Mouse (Mus musculus): ENCODE data around the gene Aig1. TPM values are rescaled to one million over a fixed set of nuclear protein-coding genes. Genes with fewer than 3 reads are reported as not detected.
A peak's percentile ranks its signal among the peaks of the same experiment; 100 is the strongest.

The Aig1 gene
- polyA plus RNA-seq, 1 experiment = 130 TPM

GRCm38 (mm10) chr10:13770720-13771119 is 98.1 kb downstream of the Aig1 start:
- Histone ChIP-seq H3K27me3 (ENCODE audit: control insufficient read depth, insufficient read depth, low read length) (no peaks in the 10 kb centered on the region; the same call in 1 of the 2 replicates), H3K4me3 (replicated peaks; ENCODE audit: insufficient read depth, low read depth, low read length) (no peak overlapping the region), H3K27ac (ENCODE audit: insufficient read depth, low read length) (peak overlapping the region; percentile 58), H3K4me1 (ENCODE audit: control insufficient read depth, insufficient read depth, low read length) (peaks cover 11% of the 10 kb centered on the region)
- no peak for TF ChIP-seq CTCF (IDR thresholded peaks at IDR 0.05; ENCODE audit: borderline replicate concordance, insufficient read depth, low read depth, low read length)
- no peak for TF ChIP-seq POLR2A (IDR thresholded peaks at IDR 0.05; ENCODE audit: borderline replicate concordance, insufficient read depth, low read length)
- DNase-seq = peak; percentile 44
- 18% methylated on average over 1 of the region's 1 CpGs for WGBS

GRCm38 (mm10) chr10:13769789-13770188 is 99.0 kb downstream of the Aig1 start:
- Histone ChIP-seq H3K27ac (ENCODE audit: insufficient read depth, low read length) (no peak overlapping the region), H3K27me3 (ENCODE audit: control insufficient read depth, insufficient read depth, low read length) (no peaks in the 10 kb centered on the region; the same call in 1 of the 2 replicates), H3K4me3 (replicated peaks; ENCODE audit: insufficient read depth, low read depth, low read length) (no peak overlapping the region), H3K4me1 (ENCODE audit: control insufficient read depth, insufficient read depth, low read length) (peaks cover 11% of the 10 kb centered on the region)
- 81% methylated on average over 2 of the region's 2 CpGs for WGBS
- DNase-seq = no peak
- TF ChIP-seq CTCF (IDR thresholded peaks at IDR 0.05; ENCODE audit: borderline replicate concordance, insufficient read depth, low read depth, low read length) (no peak), POLR2A (IDR thresholded peaks at IDR 0.05; ENCODE audit: borderline replicate concordance, insufficient read depth, low read length) (no peak)

GRCm38 (mm10) chr10:13768866-13769265 is 99.9 kb downstream of the Aig1 start:
- DNase-seq = no peak
- H3K27me3 ChIP-seq (ENCODE audit: control insufficient read depth, insufficient read depth, low read length) = no peaks in the 10 kb centered on the region; the same call in 1 of the 2 replicates
- TF ChIP-seq POLR2A (IDR thresholded peaks at IDR 0.05; ENCODE audit: borderline replicate concordance, insufficient read depth, low read length) (no peak), CTCF (IDR thresholded peaks at IDR 0.05; ENCODE audit: borderline replicate concordance, insufficient read depth, low read depth, low read length) (no peak)
- peaks cover 11% of the 10 kb centered on the region for H3K4me1 ChIP-seq (ENCODE audit: control insufficient read depth, insufficient read depth, low read length)
- H3K27ac ChIP-seq (ENCODE audit: insufficient read depth, low read length) = no peak overlapping the region
- H3K4me3 ChIP-seq (replicated peaks; ENCODE audit: insufficient read depth, low read depth, low read length) = no peak overlapping the region

- H3K4me1 ChIP-seq (ENCODE audit: control insufficient read depth, insufficient read depth, low read length) = peaks cover 13% of the 10 kb centered on the region
- H3K27me3 ChIP-seq (ENCODE audit: control insufficient read depth, insufficient read depth, low read length) = no peaks in the 10 kb centered on the region
- TF ChIP-seq POLR2A (IDR thresholded peaks at IDR 0.05; ENCODE audit: borderline replicate concordance, insufficient read depth, low read length) (no peak), CTCF (IDR thresholded peaks at IDR 0.05; ENCODE audit: borderline replicate concordance, insufficient read depth, low read depth, low read length) (no peak)
- 32% methylated on average over 6 of the region's 6 CpGs for WGBS
- no peak overlapping the region for H3K4me3 ChIP-seq (replicated peaks; ENCODE audit: insufficient read depth, low read depth, low read length)
- H3K27ac ChIP-seq (ENCODE audit: insufficient read depth, low read length) = no peak overlapping the region
- peak in 1 of 2 experiments; percentile 39 for DNase-seq
These were observed 101.7 kb downstream of the Aig1 start for GRCm38 (mm10) chr10:13767076-13767475.

GRCm38 (mm10) chr10:13763151-13763550 is 105.6 kb downstream of the Aig1 start:
- no peak overlapping the region for H3K27ac ChIP-seq (ENCODE audit: insufficient read depth, low read length)
- WGBS = 70% methylated on average over 2 of the region's 2 CpGs
- H3K4me3 ChIP-seq (replicated peaks; ENCODE audit: insufficient read depth, low read depth, low read length) = no peak overlapping the region
- H3K27me3 ChIP-seq (ENCODE audit: control insufficient read depth, insufficient read depth, low read length) = no peaks in the 10 kb centered on the region
- no peak for TF ChIP-seq POLR2A (IDR thresholded peaks at IDR 0.05; ENCODE audit: borderline replicate concordance, insufficient read depth, low read length)
- no peak for TF ChIP-seq CTCF (IDR thresholded peaks at IDR 0.05; ENCODE audit: borderline replicate concordance, insufficient read depth, low read depth, low read length)
- no peak for DNase-seq
- peaks cover 5% of the 10 kb centered on the region; the same call in 1 of the 2 replicates for H3K4me1 ChIP-seq (ENCODE audit: control insufficient read depth, insufficient read depth, low read length)

- no peak overlapping the region for H3K4me3 ChIP-seq (replicated peaks; ENCODE audit: insufficient read depth, low read depth, low read length)
- peaks cover 3% of the 10 kb centered on the region; the same call in 1 of the 2 replicates for H3K4me1 ChIP-seq (ENCODE audit: control insufficient read depth, insufficient read depth, low read length)
- TF ChIP-seq CTCF (IDR thresholded peaks at IDR 0.05; ENCODE audit: borderline replicate concordance, insufficient read depth, low read depth, low read length) (no peak), POLR2A (IDR thresholded peaks at IDR 0.05; ENCODE audit: borderline replicate concordance, insufficient read depth, low read length) (no peak)
- H3K27me3 ChIP-seq (ENCODE audit: control insufficient read depth, insufficient read depth, low read length) = no peaks in the 10 kb centered on the region
- no peak overlapping the region for H3K27ac ChIP-seq (ENCODE audit: insufficient read depth, low read length)
- no peak for DNase-seq
- 98% methylated on average over 1 of the region's 1 CpGs for WGBS
These were observed 114.1 kb downstream of the Aig1 start for GRCm38 (mm10) chr10:13754712-13755111.

GRCm38 (mm10) chr10:13753777-13754176 is 115.0 kb downstream of the Aig1 start:
- Histone ChIP-seq H3K4me3 (replicated peaks; ENCODE audit: insufficient read depth, low read depth, low read length) (no peak overlapping the region), H3K4me1 (ENCODE audit: control insufficient read depth, insufficient read depth, low read length) (peaks cover 3% of the 10 kb centered on the region; the same call in 1 of the 2 replicates), H3K27ac (ENCODE audit: insufficient read depth, low read length) (no peak overlapping the region), H3K27me3 (ENCODE audit: control insufficient read depth, insufficient read depth, low read length) (no peaks in the 10 kb centered on the region)
- TF ChIP-seq CTCF (IDR thresholded peaks at IDR 0.05; ENCODE audit: borderline replicate concordance, insufficient read depth, low read depth, low read length) = no peak
- no peak for TF ChIP-seq POLR2A (IDR thresholded peaks at IDR 0.05; ENCODE audit: borderline replicate concordance, insufficient read depth, low read length)
- DNase-seq = no peak
- 40% methylated on average over 5 of the region's 5 CpGs for WGBS

- Histone ChIP-seq H3K4me1 (ENCODE audit: control insufficient read depth, insufficient read depth, low read length) (peaks cover 14% of the 10 kb centered on the region; the same call in 1 of the 2 replicates), H3K4me3 (replicated peaks; ENCODE audit: insufficient read depth, low read depth, low read length) (peak overlapping the region; percentile 18), H3K27ac (ENCODE audit: insufficient read depth, low read length) (peak overlapping the region; percentile 79), H3K27me3 (ENCODE audit: control insufficient read depth, insufficient read depth, low read length) (no peaks in the 10 kb centered on the region)
- WGBS = 14% methylated on average over 18 of the region's 18 CpGs
- peak; percentile 78 to 90 for DNase-seq
- TF ChIP-seq CTCF (IDR thresholded peaks at IDR 0.05; ENCODE audit: borderline replicate concordance, insufficient read depth, low read depth, low read length) = no peak
- TF ChIP-seq POLR2A (IDR thresholded peaks at IDR 0.05; ENCODE audit: borderline replicate concordance, insufficient read depth, low read length) = no peak
These were observed 129.2 kb downstream of the Aig1 start for GRCm38 (mm10) chr10:13739494-13740140.
